Comparison of ENCODE assay signal across 8 mouse cellular contexts in the genomic region with DNA sequence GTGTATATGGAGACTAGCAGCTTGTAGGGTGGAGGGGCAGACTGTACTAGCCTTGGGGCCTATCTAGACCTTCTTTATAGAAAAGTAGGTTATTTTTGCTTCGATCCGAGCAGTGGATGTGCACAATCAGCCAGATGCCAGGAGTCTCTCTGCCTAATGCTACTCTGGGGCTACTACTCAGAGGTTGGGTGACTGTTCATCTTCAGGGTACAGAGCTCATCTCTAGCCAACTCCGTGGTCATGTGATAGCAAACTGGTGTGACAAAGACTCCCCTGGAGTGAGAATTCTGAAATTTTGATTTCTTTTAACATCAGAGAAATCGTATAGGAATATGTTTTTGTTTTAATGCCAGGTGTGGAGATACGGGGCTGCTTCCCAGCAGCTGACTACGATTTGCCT. TPM values are rescaled to one million over a fixed set of nuclear protein-coding genes. Genes with fewer than 3 reads are reported as not detected.
A peak's percentile ranks its signal among the peaks of the same experiment; 100 is the strongest.
DNase-seq lines count a peak whose midpoint lies in the region; ATAC-seq and TF ChIP-seq lines count a peak whose summit lies in the region.

No protein-coding gene starts in this region.

- no peak for DNase-seq in kidney, postnatal 0 days (ENCODE audit: low spot score)
- DNase-seq in kidney, postnatal 10 days = no peak
- no peak for DNase-seq in left cerebral cortex, postnatal 10 days (ENCODE audit: extremely low spot score in 1 of 2, low spot score in 2 of 2)
- no peak for DNase-seq in gastrocnemius, postnatal 25 days
- DNase-seq in cerebellum, adult 11 months = no peak

- peak overlapping the region; percentile 95 for H3K4me2 ChIP-seq in kidney, postnatal 0 days (ENCODE audit: low read length)
- peak overlapping the region; percentile 74 for H3K4me2 ChIP-seq in limb, embryonic 12.5 days
- H3K4me2 ChIP-seq in neural tube, embryonic 14.5 days (ENCODE audit: low read depth, low read length) = peak overlapping the region; percentile 74

- 41% methylated on average over 6 of the region's 6 CpGs for WGBS in kidney, postnatal 0 days
- WGBS in limb, embryonic 12.5 days = 40% methylated on average over 6 of the region's 6 CpGs
- 46% methylated on average over 6 of the region's 6 CpGs for WGBS in neural tube, embryonic 14.5 days

- H3K27me3 ChIP-seq in kidney, postnatal 0 days (ENCODE audit: insufficient read depth, low read length) = no peaks in the 10 kb centered on the region
- no peaks in the 10 kb centered on the region for H3K27me3 ChIP-seq in erythroblast, embryonic 14.5 days (ENCODE audit: control insufficient read depth)
- no peaks in the 10 kb centered on the region for H3K27me3 ChIP-seq in limb, embryonic 12.5 days
- H3K27me3 ChIP-seq in neural tube, embryonic 14.5 days (ENCODE audit: control insufficient read depth, insufficient read depth, low read length) = no peaks in the 10 kb centered on the region

- TF ChIP-seq CTCF in kidney, postnatal 0 days (IDR thresholded peaks at IDR 0.05; ENCODE audit: low read depth) = no peak

- H3K4me1 ChIP-seq in kidney, postnatal 0 days (replicated peaks; ENCODE audit: insufficient read depth, low read length) = peaks cover 8% of the 10 kb centered on the region; the same call in 1 of the 2 replicates
- peaks cover 77% of the 10 kb centered on the region for H3K4me1 ChIP-seq in erythroblast, embryonic 14.5 days (ENCODE audit: control insufficient read depth)
- H3K4me1 ChIP-seq in limb, embryonic 12.5 days (replicated peaks) = peaks cover 42% of the 10 kb centered on the region
- peaks cover 35% of the 10 kb centered on the region for H3K4me1 ChIP-seq in neural tube, embryonic 14.5 days (ENCODE audit: control insufficient read depth, insufficient read depth, low read length)

- no peaks in the 10 kb centered on the region for H3K9me3 ChIP-seq in kidney, postnatal 0 days (replicated peaks; ENCODE audit: low read length)
- H3K9me3 ChIP-seq in erythroblast, embryonic 14.5 days (ENCODE audit: control insufficient read depth, low read length) = peaks cover 2% of the 10 kb centered on the region; the same call in 1 of the 2 replicates
- H3K9me3 ChIP-seq in limb, embryonic 12.5 days = no peaks in the 10 kb centered on the region
- H3K9me3 ChIP-seq in neural tube, embryonic 14.5 days (ENCODE audit: control insufficient read depth, low read length) = no peaks in the 10 kb centered on the region

- no peak for ATAC-seq in kidney, postnatal 0 days (replicated peaks; ENCODE audit: low FRiP score, low read depth)
- no peak for ATAC-seq in limb, embryonic 12.5 days (ENCODE audit: insufficient number of reproducible peaks, insufficient read depth, low FRiP score, low TSS enrichment, low read depth)
- no peak; the same call in 1 of the 2 replicates for ATAC-seq in neural tube, embryonic 14.5 days (ENCODE audit: low read depth)

- peak overlapping the region; percentile 61 for H3K4me3 ChIP-seq in kidney, postnatal 0 days (replicated peaks; ENCODE audit: low read depth, low read length)
- H3K4me3 ChIP-seq in erythroblast, embryonic 14.5 days (replicated peaks) = peak overlapping the region; percentile 71
- peak overlapping the region; percentile 57 for H3K4me3 ChIP-seq in limb, embryonic 12.5 days (replicated peaks)
- peak overlapping the region; percentile 63 for H3K4me3 ChIP-seq in neural tube, embryonic 14.5 days (ENCODE audit: low read depth, low read length)

- H3K27ac ChIP-seq in kidney, postnatal 0 days = peak overlapping the region; percentile 54; the same call in 1 of the 2 replicates
- peak overlapping the region; percentile 89 for H3K27ac ChIP-seq in limb, embryonic 12.5 days
- peak overlapping the region; percentile 75 for H3K27ac ChIP-seq in neural tube, embryonic 14.5 days (ENCODE audit: low read depth, low read length)

- intact Hi-C loops in left cerebral cortex, postnatal 10 days (cut with DNase I) = loop anchor here (5.0 kb wide), 1 partner anchor 56 kb away; no protein-coding TSS in a partner anchor

- no peaks in the 10 kb centered on the region for H3K36me3 ChIP-seq in kidney, postnatal 0 days (ENCODE audit: insufficient read depth, low read length)
- peaks cover 25% of the 10 kb centered on the region for H3K36me3 ChIP-seq in erythroblast, embryonic 14.5 days (ENCODE audit: control insufficient read depth)
- H3K36me3 ChIP-seq in limb, embryonic 12.5 days = peaks cover 16% of the 10 kb centered on the region
- peaks cover 4% of the 10 kb centered on the region; the same call in 1 of the 2 replicates for H3K36me3 ChIP-seq in neural tube, embryonic 14.5 days (ENCODE audit: control insufficient read depth, insufficient read depth, low read length)

- peak overlapping the region; percentile 69 for H3K9ac ChIP-seq in kidney, postnatal 0 days (ENCODE audit: low read depth, low read length)
- peak overlapping the region; percentile 63 for H3K9ac ChIP-seq in limb, embryonic 12.5 days (replicated peaks)
- peak overlapping the region; percentile 78 for H3K9ac ChIP-seq in neural tube, embryonic 14.5 days (replicated peaks; ENCODE audit: low read depth, low read length)

RNA-seq across cellular contexts. Expression of a gene that starts 7.4 kb away (rescaled TPM):
- 49.5 and 55.3 TPM in 2 replicates for polyA plus RNA-seq in kidney, postnatal 0 days (2015; fragmentation: Nextera tagmentation; extraction: Ambion mirVana)
- 1.1 and 1.4 TPM in 2 replicates for polyA plus RNA-seq in erythroblast, embryonic 14.5 days (2012)
- 44.6 and 49.5 TPM in 2 replicates for polyA plus RNA-seq in limb, embryonic 12.5 days (2016; fragmentation: Nextera tagmentation; extraction: Ambion mirVana)
- polyA plus RNA-seq in neural tube, embryonic 14.5 days (2014; fragmentation: Nextera tagmentation; extraction: Ambion mirVana) = 50.4 and 55.1 TPM in 2 replicates
- total RNA-seq in left cerebral cortex, postnatal 10 days (2021) = 10 to 100 TPM; 38.7 to 39.6 TPM
- 10 to 100 TPM; 16.3 to 17.2 TPM for total RNA-seq in gastrocnemius, postnatal 25 days (2021)

RNA-seq across cellular contexts. Expression of a gene that starts 8.5 kb away (rescaled TPM):
- polyA plus RNA-seq in kidney, postnatal 0 days (2015; fragmentation: Nextera tagmentation; extraction: Ambion mirVana) = 31.1 and 33.5 TPM in 2 replicates
- 1.8 and 1.9 TPM in 2 replicates for polyA plus RNA-seq in erythroblast, embryonic 14.5 days (2012)
- 33.0 and 36.0 TPM in 2 replicates for polyA plus RNA-seq in limb, embryonic 12.5 days (2016; fragmentation: Nextera tagmentation; extraction: Ambion mirVana)
- polyA plus RNA-seq in neural tube, embryonic 14.5 days (2014; fragmentation: Nextera tagmentation; extraction: Ambion mirVana) = 49.8 and 63.3 TPM in 2 replicates
- total RNA-seq in left cerebral cortex, postnatal 10 days (2021) = 10 to 100 TPM; 32.5 to 35.9 TPM
- total RNA-seq in gastrocnemius, postnatal 25 days (2021) = 1 to 10 TPM; 3.3 to 3.8 TPM

RNA-seq across cellular contexts. Expression of a gene that starts 16.6 kb away (rescaled TPM):
- not detected in 2 replicates for polyA plus RNA-seq in kidney, postnatal 0 days (2015; fragmentation: Nextera tagmentation; extraction: Ambion mirVana)
- polyA plus RNA-seq in erythroblast, embryonic 14.5 days (2012) = not detected in 2 replicates
- not detected in 2 replicates for polyA plus RNA-seq in limb, embryonic 12.5 days (2016; fragmentation: Nextera tagmentation; extraction: Ambion mirVana)
- not detected in 2 replicates for polyA plus RNA-seq in neural tube, embryonic 14.5 days (2014; fragmentation: Nextera tagmentation; extraction: Ambion mirVana)
- not detected for total RNA-seq in left cerebral cortex, postnatal 10 days (2021)
- total RNA-seq in gastrocnemius, postnatal 25 days (2021) = not detected

RNA-seq across cellular contexts. Expression of a gene that starts 24.6 kb away (rescaled TPM):
- 0.91 and 0.96 TPM in 2 replicates for polyA plus RNA-seq in kidney, postnatal 0 days (2015; fragmentation: Nextera tagmentation; extraction: Ambion mirVana)
- polyA plus RNA-seq in erythroblast, embryonic 14.5 days (2012) = not detected in 2 replicates
- 2.1 and 2.4 TPM in 2 replicates for polyA plus RNA-seq in limb, embryonic 12.5 days (2016; fragmentation: Nextera tagmentation; extraction: Ambion mirVana)
- polyA plus RNA-seq in neural tube, embryonic 14.5 days (2014; fragmentation: Nextera tagmentation; extraction: Ambion mirVana) = 1.7 and 1.8 TPM in 2 replicates
- under 1 TPM; 0.19 to 0.26 TPM for total RNA-seq in left cerebral cortex, postnatal 10 days (2021)
- not detected for total RNA-seq in gastrocnemius, postnatal 25 days (2021)

RNA-seq across cellular contexts. Expression of a gene that starts 26.6 kb away (rescaled TPM):
- 35.6 and 38.9 TPM in 2 replicates for polyA plus RNA-seq in kidney, postnatal 0 days (2015; fragmentation: Nextera tagmentation; extraction: Ambion mirVana)
- polyA plus RNA-seq in erythroblast, embryonic 14.5 days (2012) = 0.02 and 0.05 TPM in 2 replicates
- 40.8 and 43.7 TPM in 2 replicates for polyA plus RNA-seq in limb, embryonic 12.5 days (2016; fragmentation: Nextera tagmentation; extraction: Ambion mirVana)
- polyA plus RNA-seq in neural tube, embryonic 14.5 days (2014; fragmentation: Nextera tagmentation; extraction: Ambion mirVana) = 8.3 and 15.3 TPM in 2 replicates
- 10 to 100 TPM; 29.6 to 34.2 TPM for total RNA-seq in left cerebral cortex, postnatal 10 days (2021)
- 100 to 1,000 TPM; 142 to 152 TPM for total RNA-seq in gastrocnemius, postnatal 25 days (2021)

Comparison
In these comparisons a context has a peak if more than half of its experiments do, and no peak if none do; other contexts are left out.
1. RNA of a gene that starts 7.4 kb away (polyA plus RNA-seq): 49.5 to 55.3 TPM in kidney, postnatal 0 days, 50.4 to 55.1 TPM in neural tube, embryonic 14.5 days and 44.6 to 49.5 TPM in limb, embryonic 12.5 days; 1.1 to 1.4 TPM in erythroblast, embryonic 14.5 days; every median in the first group is over 10 times any median in the second.
2. RNA of a gene that starts 8.5 kb away (polyA plus RNA-seq): 49.8 to 63.3 TPM in neural tube, embryonic 14.5 days, 33.0 to 36.0 TPM in limb, embryonic 12.5 days and 31.1 to 33.5 TPM in kidney, postnatal 0 days; 1.8 to 1.9 TPM in erythroblast, embryonic 14.5 days; every median in the first group is over 10 times any median in the second.
3. Peak in every context shown above with its lines, with median percentiles within 50 percentile points of each other: H3K27ac ChIP-seq, H3K4me2 ChIP-seq, H3K4me3 ChIP-seq and H3K9ac ChIP-seq.